Mouse (Mus musculus) myocyte (in vitro differentiated cells): Measurements from ENCODE around the gene Rraga. TPM values are rescaled to one million over a fixed set of nuclear protein-coding genes. Genes with fewer than 3 reads are reported as not detected.

Experiments
- H3K27me3 ChIP-seq: one replicate; pipeline ENCODE4 v1.6.1; 2011; ENCODE audit not compliant: control insufficient read depth, insufficient read depth, insufficient read length
- H3K36me3 ChIP-seq: one replicate; pipeline ENCODE4 v1.6.1; 2011; ENCODE audit not compliant: control insufficient read depth, insufficient read depth
- H3K4me2 ChIP-seq: one replicate; pipeline ENCODE4 v1.6.1; 2011; ENCODE audit warnings: low read depth, control low read depth
- H3K4me3 ChIP-seq: one replicate; pipeline ENCODE4 v1.5.1; 2011; ENCODE audit warnings: mild to moderate bottlenecking, control low read depth, moderate library complexity
- H3K79me2 ChIP-seq: one replicate; pipeline ENCODE4 v1.6.1; 2011; ENCODE audit not compliant: control insufficient read depth, insufficient read depth
- H3ac ChIP-seq: one replicate; pipeline ENCODE4 v1.6.1; 2011; ENCODE audit not compliant: control insufficient read depth, insufficient read length
- CEBPB ChIP-seq: IDR thresholded peaks from 2 replicates; pipeline ENCODE4 v1.6.1; 2011; ENCODE audit warnings: mild to moderate bottlenecking, moderate library complexity; ENCODE audit not compliant: poor library complexity, insufficient read depth, severe bottlenecking
- E2F4 ChIP-seq: IDR thresholded peaks from one replicate; pipeline ENCODE4 v1.6.1; 2011; ENCODE audit warnings: mild to moderate bottlenecking, control low read depth, moderate library complexity; ENCODE audit not compliant: insufficient read depth
- MAX ChIP-seq: IDR thresholded peaks from one replicate; pipeline ENCODE4 v1.6.1; 2011; ENCODE audit warnings: low read depth, mild to moderate bottlenecking, control low read depth
- MYOD1 ChIP-seq, 3 experiments: IDR thresholded peaks; one replicate each; pipeline ENCODE4 v1.6.1; 2011; ENCODE audit warnings: control low read depth in 2 of 3, low read depth in 2 of 3, mild to moderate bottlenecking in 2 of 3, moderate library complexity in 1 of 3; ENCODE audit not compliant: insufficient read length in 2 of 3, control insufficient read depth in 1 of 3
- MYOG ChIP-seq, 3 experiments: IDR thresholded peaks; one replicate each; pipeline ENCODE4 v1.6.1; 2011; ENCODE audit warnings: control low read depth in 2 of 3, low read depth in 2 of 3, mild to moderate bottlenecking in 2 of 3; ENCODE audit not compliant: insufficient read length in 2 of 3, control insufficient read depth in 1 of 3, insufficient read depth in 1 of 3
- POLR2A ChIP-seq: IDR thresholded peaks from one replicate; pipeline ENCODE4 v1.6.1; 2011; ENCODE audit warnings: low read depth, mild to moderate bottlenecking, control low read depth, moderate library complexity; ENCODE audit not compliant: insufficient read length
- POLR2AphosphoS2 ChIP-seq: IDR thresholded peaks from one replicate; pipeline ENCODE4 v1.6.1; 2011; ENCODE audit warnings: low read depth, control low read depth; ENCODE audit not compliant: insufficient read length
- REST ChIP-seq: IDR thresholded peaks from one replicate; pipeline ENCODE4 v1.6.1; 2011; ENCODE audit warnings: mild to moderate bottlenecking, control low read depth, moderate library complexity; ENCODE audit not compliant: insufficient read depth, insufficient read length
- SRF ChIP-seq: IDR thresholded peaks from one replicate; pipeline ENCODE4 v1.6.1; 2011; ENCODE audit warnings: low read depth; ENCODE audit not compliant: control insufficient read depth, insufficient read length
- TCF12 ChIP-seq: IDR thresholded peaks from one replicate; pipeline ENCODE4 v1.6.1; 2011; ENCODE audit warnings: mild to moderate bottlenecking, control low read depth; ENCODE audit not compliant: poor library complexity, insufficient read depth, severe bottlenecking
- TCF3 ChIP-seq: IDR thresholded peaks from one replicate; pipeline ENCODE4 v1.6.1; 2011; ENCODE audit warnings: low read depth, control low read depth; ENCODE audit not compliant: insufficient read length
- USF1 ChIP-seq: IDR thresholded peaks from one replicate; pipeline ENCODE4 v1.6.1; 2011; ENCODE audit warnings: low read depth, mild to moderate bottlenecking, control low read depth, moderate library complexity
- polyA plus RNA-seq: library from polyadenylated mRNA; unstranded; fragments of >200 nt; fragmentation: generic; extraction: Trizol; gene quantifications from one replicate; pipeline ENCODE4 v1.2.1, GENCODE M21; 2012; ENCODE audit warnings: missing spikeins

The Rraga gene
- 53.3 TPM for polyA plus RNA-seq

GRCm38 (mm10) chr4:86575283-86575983 is at the start of gene Rraga:
Gene Rraga, plus strand, starts transcription at chr4:86575668.
- Histone ChIP-seq H3ac (peak within 1 kb of the TSS; percentile 66), H3K27me3 (no peaks in the 10 kb centered on the region), H3K79me2 (peaks cover 25% of the 10 kb centered on the region), H3K36me3 (peaks cover 4% of the 10 kb centered on the region), H3K4me2 (peak within 1 kb of the TSS; percentile 83), H3K4me3 (peak within 1 kb of the TSS; percentile 93)
- peak; percentile 99 for TF ChIP-seq POLR2AphosphoS2
- peak in 1 of 3 experiments; percentile 24 for TF ChIP-seq MYOD1 (IDR thresholded peaks at IDR 0.05; ENCODE audit: control insufficient read depth in 1 of 3, insufficient read length in 2 of 3, low read depth in 2 of 3)
- peak; percentile 100 for TF ChIP-seq POLR2A
- peak; percentile 45 for TF ChIP-seq SRF
- TF ChIP-seq MAX, result no peak
- no peak for TF ChIP-seq CEBPB
- TF ChIP-seq MYOG (IDR thresholded peaks at IDR 0.05; ENCODE audit: control insufficient read depth in 1 of 3, insufficient read depth in 1 of 3, insufficient read length in 2 of 3, low read depth in 2 of 3), result peak in 1 of 3 experiments; percentile 3

DNA sequence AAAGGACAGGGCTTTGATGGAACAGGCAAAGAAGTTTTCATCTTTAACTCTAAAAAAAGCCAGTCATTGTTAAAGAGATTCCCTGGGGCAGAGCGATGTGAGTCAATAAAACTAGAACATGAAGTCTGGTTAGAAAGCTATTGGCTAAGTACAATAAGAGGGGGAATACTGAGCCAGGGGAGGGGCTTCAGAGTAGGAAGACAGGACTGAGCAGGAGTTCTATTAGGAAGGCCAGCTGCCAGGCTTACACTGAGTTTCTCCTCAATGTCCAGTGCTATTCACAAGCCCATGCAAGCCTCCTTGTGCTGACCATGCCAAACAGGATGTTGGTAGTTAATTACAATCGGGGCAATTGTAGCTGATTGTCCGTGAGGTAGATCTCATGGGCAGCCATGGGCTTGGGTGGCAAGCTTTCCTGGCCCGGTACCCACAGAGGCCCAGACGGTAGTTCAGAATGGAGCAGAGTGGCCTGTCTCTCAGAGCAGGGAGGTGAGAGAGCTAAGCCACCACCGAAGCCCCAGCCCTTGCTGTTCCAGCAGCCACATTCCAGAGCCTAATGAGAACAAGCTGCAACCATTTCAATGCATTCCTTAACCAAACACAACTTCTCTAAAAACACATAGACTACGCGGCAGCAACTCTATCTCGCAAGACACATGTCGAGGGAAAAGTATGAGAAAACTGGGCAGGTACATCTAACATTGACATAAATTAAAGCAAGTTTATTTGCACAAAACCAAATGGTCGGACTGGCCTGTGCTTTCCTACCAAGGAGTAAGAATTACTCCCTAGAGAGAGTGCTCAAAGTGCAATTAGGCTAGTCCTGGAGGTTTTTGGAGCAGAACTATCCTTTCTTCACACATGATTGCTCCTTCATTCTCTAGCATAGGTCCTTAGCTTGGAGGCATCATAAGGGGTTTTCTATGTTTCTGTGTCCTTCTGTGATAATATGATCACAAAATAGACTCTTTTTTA is 48.0 kb upstream of the Rraga start:
- no peaks in the 10 kb centered on the region for H3K36me3 ChIP-seq
- no peaks in the 10 kb centered on the region for H3K79me2 ChIP-seq
- H3K4me2 ChIP-seq, result no peak overlapping the region
- peaks cover 18% of the 10 kb centered on the region for H3K27me3 ChIP-seq
- H3K4me3 ChIP-seq, result no peak overlapping the region
- TF ChIP-seq USF1 (no peak), E2F4 (no peak), MYOG (IDR thresholded peaks at IDR 0.05; ENCODE audit: control insufficient read depth in 1 of 3, insufficient read depth in 1 of 3, insufficient read length in 2 of 3, low read depth in 2 of 3) (no peak), SRF (no peak), TCF12 (no peak), POLR2A (no peak), MAX (no peak), REST (no peak), MYOD1 (IDR thresholded peaks at IDR 0.05; ENCODE audit: control insufficient read depth in 1 of 3, insufficient read length in 2 of 3, low read depth in 2 of 3) (no peak), CEBPB (no peak), TCF3 (no peak), POLR2AphosphoS2 (no peak)
- H3ac ChIP-seq, result no peak overlapping the region

GRCm38 (mm10) chr4:86529161-86529560 is 46.3 kb upstream of the Rraga start:
- Histone ChIP-seq H3ac (no peak overlapping the region), H3K4me2 (no peak overlapping the region), H3K27me3 (peaks cover 18% of the 10 kb centered on the region), H3K79me2 (no peaks in the 10 kb centered on the region), H3K36me3 (no peaks in the 10 kb centered on the region), H3K4me3 (no peak overlapping the region)
- TF ChIP-seq E2F4, result no peak
- TF ChIP-seq MYOG (IDR thresholded peaks at IDR 0.05; ENCODE audit: control insufficient read depth in 1 of 3, insufficient read depth in 1 of 3, insufficient read length in 2 of 3, low read depth in 2 of 3), result no peak
- no peak for TF ChIP-seq CEBPB
- no peak for TF ChIP-seq MYOD1 (IDR thresholded peaks at IDR 0.05; ENCODE audit: control insufficient read depth in 1 of 3, insufficient read length in 2 of 3, low read depth in 2 of 3)
- no peak for TF ChIP-seq POLR2AphosphoS2

DNA sequence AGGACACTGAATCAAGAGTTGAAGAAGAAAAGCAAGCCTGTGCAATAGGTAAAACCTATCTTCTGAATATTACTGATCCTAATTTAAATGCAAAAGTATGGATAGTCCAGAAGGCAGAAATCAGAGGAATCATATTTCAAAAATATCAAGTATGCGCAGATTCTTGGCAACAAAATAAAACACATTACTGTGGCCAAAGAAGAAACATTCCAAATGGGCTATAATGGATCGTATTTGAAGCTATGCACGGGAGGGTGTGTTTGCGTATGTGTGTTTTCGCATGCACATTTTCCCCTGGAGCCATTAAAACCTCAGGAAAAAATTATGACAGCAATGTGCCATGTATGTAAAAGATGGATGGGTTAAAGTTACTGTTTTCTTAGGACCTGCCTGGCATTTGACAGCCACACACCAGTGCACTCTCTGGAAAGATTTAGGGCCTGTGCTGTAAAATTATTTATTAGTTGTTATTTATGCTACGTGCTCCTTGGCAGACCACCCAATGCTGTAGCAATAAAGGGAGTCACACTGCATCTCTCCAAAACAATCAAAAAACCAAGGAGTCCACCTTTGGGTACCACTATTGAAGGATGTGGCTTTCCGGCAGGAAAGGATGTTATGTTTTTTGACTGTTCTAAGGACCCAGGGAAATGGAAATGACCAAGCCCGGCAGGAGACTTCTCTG is 41.9 kb upstream of the Rraga start:
- Histone ChIP-seq H3K4me3 (no peak overlapping the region), H3K27me3 (peaks cover 4% of the 10 kb centered on the region), H3K4me2 (no peak overlapping the region), H3ac (no peak overlapping the region), H3K79me2 (no peaks in the 10 kb centered on the region), H3K36me3 (no peaks in the 10 kb centered on the region)
- TF ChIP-seq MYOG (IDR thresholded peaks at IDR 0.05; ENCODE audit: control insufficient read depth in 1 of 3, insufficient read depth in 1 of 3, insufficient read length in 2 of 3, low read depth in 2 of 3) (no peak), REST (no peak), CEBPB (no peak), MYOD1 (IDR thresholded peaks at IDR 0.05; ENCODE audit: control insufficient read depth in 1 of 3, insufficient read length in 2 of 3, low read depth in 2 of 3) (no peak)
